Mouse (Mus musculus) lung, adult 2 months (tissue): ENCODE measurements at regions not wholly inside any gene's neighbourhood (a gene's known extent, or its start where the extent isn't known, plus 50 kb on each side); places are given as distances from the start of the nearest gene placed in this dataset.

Experiments used
- DNase-seq: peaks from one replicate; pipeline ENCODE4 v3.0.0; 2022
- H3K4me1 ChIP-seq: fragments of 200-500 bp; 2 replicates; pipeline ENCODE4 v1.6.1; 2011; ENCODE audit warnings: low read length; ENCODE audit not compliant: control insufficient read depth, insufficient read depth
- H3K4me3 ChIP-seq: fragments of 200-500 bp; replicated peaks from 2 replicates; pipeline ENCODE3; 2011; ENCODE audit warnings: low read depth, mild to moderate bottlenecking, control low read depth, low read length; ENCODE audit errors: extremely low read depth
- CTCF ChIP-seq: fragments of 200-500 bp; IDR thresholded peaks from 2 replicates; pipeline ENCODE4 v1.5.1; 2011; ENCODE audit warnings: mild to moderate bottlenecking, low read length, control low read depth; ENCODE audit not compliant: insufficient read depth
- POLR2A ChIP-seq: fragments of 200-500 bp; IDR thresholded peaks from 2 replicates; pipeline ENCODE4 v1.6.1; 2011; ENCODE audit warnings: low read depth, mild to moderate bottlenecking, control low read depth, low read length, borderline replicate concordance; ENCODE audit errors: extremely low read depth
- WGBS: fragments of 180-500 bp; shearing (Covaris S2); methylation state at CpG from one replicate; pipeline ENCODE4 v1.1.7; 2018; 5-methylcytosine and 5-hydroxymethylcytosine counted together

- no peak overlapping the region for H3K4me3 ChIP-seq
- no peaks in the 10 kb centered on the region for H3K4me1 ChIP-seq
- no peak for TF ChIP-seq POLR2A
- TF ChIP-seq CTCF: no peak
- WGBS: 76% methylated on average over 3 of the region's 3 CpGs
- DNase-seq: no peak
Observed at GRCm38 (mm10) chr2:128497891-128498290, 93.1 kb upstream of the Spdye4c start.

- Histone ChIP-seq H3K4me1 (no peaks in the 10 kb centered on the region), H3K4me3 (no peak overlapping the region)
- TF ChIP-seq CTCF: no peak
- DNase-seq: no peak
- 67% methylated on average over 5 of the region's 5 CpGs for WGBS
Observed at GRCm38 (mm10) chr2:128498611-128499010, 92.4 kb upstream of the Spdye4c start.

GRCm38 (mm10) chr2:128499575-128500184 is 91.3 kb upstream of the Spdye4c start:
- WGBS: 73% methylated on average over 14 of the region's 14 CpGs
- DNase-seq: no peak
- H3K4me1 ChIP-seq: no peaks in the 10 kb centered on the region
- no peak for TF ChIP-seq CTCF
- TF ChIP-seq POLR2A: no peak
- no peak overlapping the region for H3K4me3 ChIP-seq

- WGBS: 65% methylated on average over 4 of the region's 4 CpGs
- TF ChIP-seq CTCF (no peak), POLR2A (no peak)
Observed at GRCm38 (mm10) chr2:128502676-128503075, 88.3 kb upstream of the Spdye4c start.

GRCm38 (mm10) chr2:128503136-128503935 is 87.7 kb upstream of the Spdye4c start:
- WGBS: 68% methylated on average over 2 of the region's 2 CpGs

More at GRCm38 (mm10) chr2:128502676-128503075, 88.3 kb upstream of the Spdye4c start:
- peaks cover under 1% of the 10 kb centered on the region; the same call in 1 of the 2 replicates for H3K4me1 ChIP-seq
- no peak for DNase-seq
- H3K4me3 ChIP-seq: no peak overlapping the region

GRCm38 (mm10) chr2:128507591-128508243 is 83.3 kb upstream of the Spdye4c start:
- no peak for DNase-seq

More at GRCm38 (mm10) chr2:128503136-128503935, 87.7 kb upstream of the Spdye4c start:
- H3K4me3 ChIP-seq: no peak overlapping the region
- no peak for DNase-seq
- H3K4me1 ChIP-seq: peaks cover 4% of the 10 kb centered on the region
- TF ChIP-seq POLR2A (no peak), CTCF (no peak)

GRCm38 (mm10) chr2:128508244-128508605 is 82.8 kb upstream of the Spdye4c start:
- DNase-seq: no peak
- 64% methylated on average over 2 of the region's 2 CpGs for WGBS
- Histone ChIP-seq H3K4me1 (peaks cover 4% of the 10 kb centered on the region), H3K4me3 (no peak overlapping the region)
- TF ChIP-seq CTCF (no peak), POLR2A (no peak)

More at GRCm38 (mm10) chr2:128507591-128508243, 83.3 kb upstream of the Spdye4c start:
- Histone ChIP-seq H3K4me1 (peaks cover 4% of the 10 kb centered on the region), H3K4me3 (no peak overlapping the region)
- TF ChIP-seq POLR2A: no peak
- TF ChIP-seq CTCF: no peak
- 22% methylated on average over 11 of the region's 11 CpGs for WGBS

- no peak for TF ChIP-seq POLR2A
Observed at GRCm38 (mm10) chr2:128511291-128511690, 79.7 kb upstream of the Spdye4c start.

GRCm38 (mm10) chr2:128512852-128513251 is 78.2 kb upstream of the Spdye4c start:
- 64% methylated on average over 6 of the region's 6 CpGs for WGBS
- Histone ChIP-seq H3K4me1 (peaks cover 1% of the 10 kb centered on the region), H3K4me3 (no peak overlapping the region)
- no peak for DNase-seq
- TF ChIP-seq POLR2A (no peak), CTCF (no peak)

More at GRCm38 (mm10) chr2:128511291-128511690, 79.7 kb upstream of the Spdye4c start:
- peaks cover 4% of the 10 kb centered on the region for H3K4me1 ChIP-seq
- DNase-seq: no peak
- 81% methylated on average over 6 of the region's 6 CpGs for WGBS
- H3K4me3 ChIP-seq: no peak overlapping the region
